Mouse (Mus musculus): ENCODE data around the gene G6pc3. TPM values are rescaled to one million over a fixed set of nuclear protein-coding genes. Genes with fewer than 3 reads are reported as not detected.

Gene G6pc3
- polyA plus RNA-seq (2012; ENCODE audit: insufficient read depth, insufficient read length, missing spikeins), result 20.1 and 28.3 TPM in 2 replicates

DNA sequence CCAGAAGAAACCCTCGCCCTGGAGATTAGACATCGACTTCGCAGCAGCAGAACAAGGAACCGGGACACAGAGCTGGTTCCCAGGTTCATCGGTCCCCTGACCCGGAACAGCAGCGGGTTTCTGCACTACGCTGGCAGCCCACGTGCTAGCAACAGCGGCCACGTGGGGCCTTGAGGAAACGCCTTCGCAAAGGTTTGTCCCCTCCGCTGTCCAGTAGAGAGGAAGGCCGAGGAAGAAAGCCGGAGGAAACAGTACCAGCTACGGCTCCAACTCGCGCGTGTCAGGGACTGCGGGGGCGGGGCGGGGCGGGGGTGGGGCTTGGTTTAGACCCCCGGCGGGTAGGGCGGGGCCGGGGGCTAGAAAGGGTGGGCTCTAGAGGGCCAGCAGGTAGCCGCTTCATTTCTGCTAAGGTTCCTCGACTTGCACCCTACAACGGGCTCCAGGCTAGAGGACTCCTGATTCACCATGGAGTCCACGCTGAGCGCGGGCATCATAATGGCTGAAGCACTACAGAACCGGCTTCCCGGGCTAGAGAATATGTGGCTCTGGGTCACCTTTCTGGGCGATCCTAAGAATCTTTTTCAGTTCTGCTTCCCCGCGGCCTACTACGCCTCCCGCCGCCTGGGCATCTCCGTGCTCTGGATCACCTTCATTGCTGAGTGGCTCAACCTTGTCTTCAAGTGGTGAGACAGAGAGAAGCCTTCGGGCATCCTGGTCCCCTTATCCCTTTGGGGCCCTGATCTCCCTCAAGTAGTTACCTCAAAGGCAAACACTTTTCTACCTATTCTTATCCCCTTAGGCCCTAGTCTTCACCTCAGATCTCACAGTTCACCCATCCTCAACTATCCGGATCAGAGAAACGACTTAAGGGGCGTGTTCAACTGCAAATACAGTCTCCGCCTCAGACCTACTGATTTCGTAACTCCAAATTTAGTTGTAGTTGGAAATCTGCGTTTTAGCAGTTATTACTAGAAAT, at the start of gene G6pc3:
Gene G6pc3 (plus strand): TSS at position 160 of the 976 bp plus-strand sequence.
- Histone ChIP-seq H3K4me1 (ENCODE audit: control insufficient read depth, insufficient read depth, low read length) (peaks cover 26% of the 10 kb centered on the region), H3K4me3 (ENCODE audit: insufficient read depth, low read length) (peak within 1 kb of the TSS; percentile 90), H3K27ac (ENCODE audit: insufficient read depth, low read depth, low read length) (peak within 1 kb of the TSS; percentile 78)
- TF ChIP-seq CTCF (IDR thresholded peaks at IDR 0.05; ENCODE audit: low read depth, low read length) (no peak), POLR2A (IDR thresholded peaks at IDR 0.05; ENCODE audit: borderline replicate concordance, low read depth, low read length) (peak; percentile 65; the same call in 1 of the 2 replicates)

DNA sequence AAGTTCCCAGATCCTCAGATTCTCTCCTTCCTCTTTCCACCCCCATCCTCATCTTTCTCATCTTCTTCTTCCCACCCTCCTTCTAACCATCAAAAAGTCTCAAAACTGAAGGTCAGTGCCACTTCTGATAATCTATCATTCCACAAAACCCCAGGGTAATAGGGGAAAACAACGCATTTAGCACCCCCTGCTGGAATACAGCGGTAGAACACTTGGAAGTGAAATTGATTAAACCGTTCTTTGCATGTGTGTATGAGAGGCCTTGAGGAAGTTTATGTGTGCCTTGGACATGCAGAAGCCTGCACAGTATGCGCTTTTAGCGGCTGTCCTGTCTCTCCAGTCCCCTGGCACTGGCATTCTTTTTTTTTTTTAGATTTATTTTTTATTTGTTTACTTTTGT, 48.9 kb upstream of the G6pc3 start:
- no peak overlapping the region for H3K27ac ChIP-seq (ENCODE audit: insufficient read depth, low read depth, low read length)
- H3K4me3 ChIP-seq (ENCODE audit: insufficient read depth, low read length), result no peak overlapping the region
- H3K4me1 ChIP-seq (ENCODE audit: control insufficient read depth, insufficient read depth, low read length), result peaks cover 5% of the 10 kb centered on the region
- TF ChIP-seq POLR2A (IDR thresholded peaks at IDR 0.05; ENCODE audit: borderline replicate concordance, low read depth, low read length) (no peak), CTCF (IDR thresholded peaks at IDR 0.05; ENCODE audit: low read depth, low read length) (no peak)

DNA sequence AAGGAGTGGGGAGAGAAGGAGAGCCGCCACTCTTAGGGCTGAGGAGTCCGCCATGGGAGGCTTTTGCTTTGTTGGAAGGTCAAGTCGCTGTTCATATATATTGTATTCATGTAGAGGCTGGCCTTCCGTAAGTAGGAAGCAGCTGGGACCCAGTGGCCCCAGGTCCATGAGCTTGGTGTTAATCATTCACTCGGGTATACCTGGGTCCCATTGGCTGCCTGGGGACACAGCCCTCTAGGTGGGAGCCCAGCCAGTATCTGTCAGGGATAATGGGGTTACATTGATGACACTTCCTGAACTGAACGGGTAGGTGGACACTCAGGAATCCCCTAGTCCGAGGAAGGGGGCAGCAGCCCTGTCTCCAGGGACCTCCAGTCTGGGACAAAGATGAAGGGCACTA, 47.1 kb upstream of the G6pc3 start:
- Histone ChIP-seq H3K4me1 (ENCODE audit: control insufficient read depth, insufficient read depth, low read length) (peaks cover 2% of the 10 kb centered on the region; the same call in 1 of the 2 replicates), H3K27ac (ENCODE audit: insufficient read depth, low read depth, low read length) (no peak overlapping the region), H3K4me3 (ENCODE audit: insufficient read depth, low read length) (no peak overlapping the region)
- TF ChIP-seq CTCF (IDR thresholded peaks at IDR 0.05; ENCODE audit: low read depth, low read length), result no peak
- TF ChIP-seq POLR2A (IDR thresholded peaks at IDR 0.05; ENCODE audit: borderline replicate concordance, low read depth, low read length), result no peak

DNA sequence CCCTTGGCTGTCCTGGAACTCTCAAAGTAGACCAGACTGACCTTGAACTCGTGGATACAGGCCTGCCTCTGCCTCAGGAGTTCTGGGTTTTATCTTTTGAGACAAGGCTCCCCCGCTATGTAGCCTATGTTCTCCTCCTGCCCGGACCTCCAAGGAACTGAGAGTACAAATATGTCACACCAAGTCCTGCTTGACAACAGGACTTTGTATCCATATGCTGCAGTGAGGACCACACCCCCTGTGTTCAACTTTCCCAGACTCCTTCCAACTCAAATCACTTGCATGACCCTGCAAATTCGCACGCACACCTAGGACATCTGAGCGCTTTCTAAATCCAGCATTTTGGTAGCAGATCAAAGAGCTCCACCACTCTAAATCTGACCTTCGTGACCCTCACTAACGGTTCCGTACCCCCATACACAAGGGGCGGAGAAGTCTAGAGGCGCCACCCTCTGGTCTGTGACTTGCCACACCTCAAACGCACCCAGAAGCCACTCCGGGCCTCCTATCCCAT, 44.4 kb upstream of the G6pc3 start:
- no peak overlapping the region for H3K27ac ChIP-seq (ENCODE audit: insufficient read depth, low read depth, low read length)
- H3K4me1 ChIP-seq (ENCODE audit: control insufficient read depth, insufficient read depth, low read length), result no peaks in the 10 kb centered on the region
- TF ChIP-seq CTCF (IDR thresholded peaks at IDR 0.05; ENCODE audit: low read depth, low read length) (no peak), POLR2A (IDR thresholded peaks at IDR 0.05; ENCODE audit: borderline replicate concordance, low read depth, low read length) (no peak)
- H3K4me3 ChIP-seq (ENCODE audit: insufficient read depth, low read length), result peak overlapping the region; percentile 15

DNA sequence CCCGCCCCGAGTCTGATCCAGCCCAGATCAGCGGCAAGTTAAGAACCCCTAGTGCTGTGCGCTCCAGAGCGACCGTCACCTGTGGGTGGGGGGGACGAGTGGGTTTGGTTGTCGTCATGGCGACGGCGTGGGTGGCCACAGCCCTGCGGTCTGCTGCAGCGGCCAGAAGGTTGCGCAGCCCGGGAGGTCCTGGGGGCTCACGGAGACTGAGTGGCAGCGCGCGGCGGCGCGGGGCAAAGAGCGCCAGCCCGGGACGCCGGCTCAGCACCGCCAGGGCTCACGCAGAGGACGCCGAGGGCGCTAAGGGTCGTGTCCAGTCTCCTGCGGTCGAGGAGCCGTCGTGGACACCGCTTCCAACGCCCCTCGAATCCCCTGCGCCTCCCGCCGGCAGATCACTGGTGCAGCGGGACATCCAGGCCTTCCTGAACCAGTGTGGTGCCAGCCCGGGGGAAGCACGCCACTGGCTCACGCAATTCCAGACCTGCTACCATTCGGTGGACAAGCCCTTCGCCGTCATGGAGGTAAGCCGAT, 43.9 kb upstream of the G6pc3 start, which contains the start of gene Nags:
Gene Nags (plus strand): TSS at position 43 of the 531 bp plus-strand sequence.
- TF ChIP-seq CTCF (IDR thresholded peaks at IDR 0.05; ENCODE audit: low read depth, low read length), result no peak
- TF ChIP-seq POLR2A (IDR thresholded peaks at IDR 0.05; ENCODE audit: borderline replicate concordance, low read depth, low read length), result no peak
- peak within 1 kb of the TSS; percentile 15 for H3K4me3 ChIP-seq (ENCODE audit: insufficient read depth, low read length)
- H3K27ac ChIP-seq (ENCODE audit: insufficient read depth, low read depth, low read length), result no peak within 1 kb of the TSS
- H3K4me1 ChIP-seq (ENCODE audit: control insufficient read depth, insufficient read depth, low read length), result no peaks in the 10 kb centered on the region

DNA sequence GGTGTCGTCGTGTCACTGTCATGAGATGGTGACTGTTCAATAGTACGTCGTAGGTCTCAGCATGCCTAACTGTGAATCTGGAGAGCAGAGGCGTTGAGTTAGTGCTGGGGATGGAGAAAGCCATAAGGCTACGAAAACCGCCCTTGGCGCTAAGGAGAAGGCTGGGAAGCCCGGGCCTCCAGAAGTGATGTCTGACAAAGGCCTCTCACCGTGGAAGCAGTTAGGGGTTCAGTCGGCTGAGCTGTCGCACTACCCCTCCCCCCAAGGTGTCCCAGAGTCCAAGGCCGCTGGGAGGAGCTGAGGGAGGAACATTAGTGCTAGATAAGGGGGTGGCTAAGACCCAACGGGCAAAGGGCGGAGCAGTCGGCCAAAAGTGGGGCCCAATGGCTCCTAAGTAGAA, 43.4 kb upstream of the G6pc3 start:
- H3K4me3 ChIP-seq (ENCODE audit: insufficient read depth, low read length), result no peak overlapping the region
- no peak overlapping the region for H3K27ac ChIP-seq (ENCODE audit: insufficient read depth, low read depth, low read length)

DNA sequence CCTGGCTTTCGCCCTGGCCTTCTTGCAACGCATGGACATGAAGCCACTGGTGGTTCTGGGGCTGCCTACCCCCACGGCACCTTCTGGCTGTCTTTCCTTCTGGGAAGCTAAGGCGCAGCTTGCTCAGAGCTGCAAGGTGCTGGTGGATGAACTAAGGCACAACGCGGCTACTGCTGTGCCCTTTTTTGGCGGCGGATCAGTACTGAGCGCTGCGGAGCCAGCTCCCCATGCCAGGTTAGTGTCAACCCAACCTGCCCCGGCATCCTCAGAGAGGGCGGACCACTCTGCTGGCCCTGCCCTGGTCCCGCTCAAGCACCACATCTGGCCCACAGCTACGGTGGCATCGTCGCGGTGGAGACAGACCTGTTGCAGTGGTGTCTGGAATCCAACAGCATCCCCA, 42.9 kb upstream of the G6pc3 start:
- TF ChIP-seq CTCF (IDR thresholded peaks at IDR 0.05; ENCODE audit: low read depth, low read length), result no peak
- TF ChIP-seq POLR2A (IDR thresholded peaks at IDR 0.05; ENCODE audit: borderline replicate concordance, low read depth, low read length), result no peak
- Histone ChIP-seq H3K27ac (ENCODE audit: insufficient read depth, low read depth, low read length) (no peak overlapping the region), H3K4me3 (ENCODE audit: insufficient read depth, low read length) (no peak overlapping the region), H3K4me1 (ENCODE audit: control insufficient read depth, insufficient read depth, low read length) (no peaks in the 10 kb centered on the region)

More for the DNA sequence above, 43.4 kb upstream of the G6pc3 start:
- no peak for TF ChIP-seq POLR2A (IDR thresholded peaks at IDR 0.05; ENCODE audit: borderline replicate concordance, low read depth, low read length)
- no peak for TF ChIP-seq CTCF (IDR thresholded peaks at IDR 0.05; ENCODE audit: low read depth, low read length)
- no peaks in the 10 kb centered on the region for H3K4me1 ChIP-seq (ENCODE audit: control insufficient read depth, insufficient read depth, low read length)

DNA sequence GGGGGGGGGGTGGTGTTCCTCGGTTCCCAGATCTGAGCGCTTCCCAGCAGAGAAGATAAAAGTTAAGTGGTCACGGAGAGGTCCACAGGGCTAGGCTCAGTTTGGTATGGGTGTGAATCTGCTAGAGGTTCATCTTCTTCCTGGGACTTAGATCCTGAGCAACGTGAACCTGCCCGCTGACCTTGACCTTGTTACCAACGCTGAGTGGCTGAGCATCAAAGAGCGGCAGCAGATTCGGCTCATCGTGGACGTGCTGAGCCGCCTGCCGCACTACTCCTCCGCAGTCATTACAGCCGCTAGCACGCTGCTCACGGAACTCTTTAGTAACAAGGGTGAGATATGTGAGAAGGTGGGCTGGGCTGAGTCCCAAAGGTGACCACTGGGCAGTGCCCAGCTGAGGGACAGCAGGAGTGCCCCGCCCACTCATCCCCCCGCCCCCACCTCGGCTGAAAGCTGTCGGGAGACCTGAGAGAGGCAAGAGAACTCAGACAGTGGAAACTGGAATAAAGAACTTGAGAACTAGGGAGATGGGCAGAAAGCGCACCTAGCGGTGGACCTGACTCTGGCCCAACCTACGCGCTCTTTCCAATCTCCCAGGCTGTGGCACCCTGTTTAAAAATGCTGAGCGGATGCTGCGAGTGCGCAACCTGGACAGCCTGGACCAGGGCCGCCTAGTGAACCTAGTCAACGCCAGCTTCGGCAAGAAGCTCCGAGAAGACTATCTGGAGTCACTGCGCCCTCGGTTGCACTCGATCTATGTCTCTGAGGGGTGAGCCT, 42.0 kb upstream of the G6pc3 start:
- Histone ChIP-seq H3K27ac (ENCODE audit: insufficient read depth, low read depth, low read length) (no peak overlapping the region), H3K4me3 (ENCODE audit: insufficient read depth, low read length) (no peak overlapping the region), H3K4me1 (ENCODE audit: control insufficient read depth, insufficient read depth, low read length) (no peaks in the 10 kb centered on the region)
- TF ChIP-seq POLR2A (IDR thresholded peaks at IDR 0.05; ENCODE audit: borderline replicate concordance, low read depth, low read length), result no peak
- TF ChIP-seq CTCF (IDR thresholded peaks at IDR 0.05; ENCODE audit: low read depth, low read length), result no peak

Data from bone marrow macrophage, adult 2 months (primary cell).